Mouse (Mus musculus): ENCODE measurements around the gene Ptcd2.

DNA sequence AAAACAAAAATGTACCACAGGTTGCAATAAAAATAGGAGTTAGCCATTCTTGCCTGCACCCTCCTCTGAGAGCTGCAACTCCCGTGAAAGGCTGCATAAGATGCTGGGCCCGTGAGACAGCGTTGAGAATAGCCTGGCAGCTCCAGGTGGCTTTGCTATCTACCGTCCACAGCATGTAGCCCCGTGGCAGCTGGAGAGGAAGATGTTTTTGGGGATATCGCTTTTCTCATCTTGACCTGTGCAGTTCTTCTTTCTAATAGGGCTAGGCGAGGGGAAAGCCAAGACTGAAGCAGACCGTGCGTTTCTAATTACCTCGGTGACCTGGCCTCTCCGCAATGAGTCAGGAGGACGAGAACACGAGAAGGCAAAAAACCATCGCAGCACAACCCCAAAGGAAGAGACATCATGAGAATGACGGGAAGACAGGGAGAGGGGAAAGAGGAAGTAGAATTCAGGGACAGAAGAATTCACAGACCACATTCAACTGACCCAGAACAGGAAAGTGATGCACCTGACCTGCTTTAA, 29.8 kb downstream of the Ptcd2 start:
- TF ChIP-seq CTCF (IDR thresholded peaks at IDR 0.05; ENCODE audit: low read depth), result no peak
- no peak for TF ChIP-seq EP300 (IDR thresholded peaks at IDR 0.05; ENCODE audit: low read depth)
